Mouse (Mus musculus): ENCODE results near the gene Adck1. TPM values are rescaled to one million over a fixed set of nuclear protein-coding genes. Genes with fewer than 3 reads are reported as not detected.
"Not testable (repeated sequence)": the region's sequence is repeated elsewhere in the genome, so short reads cannot be mapped to it uniquely, and the experiment has no call there.

Adck1 gene
- polyA plus RNA-seq, 1 experiment = 31.3 TPM

DNA sequence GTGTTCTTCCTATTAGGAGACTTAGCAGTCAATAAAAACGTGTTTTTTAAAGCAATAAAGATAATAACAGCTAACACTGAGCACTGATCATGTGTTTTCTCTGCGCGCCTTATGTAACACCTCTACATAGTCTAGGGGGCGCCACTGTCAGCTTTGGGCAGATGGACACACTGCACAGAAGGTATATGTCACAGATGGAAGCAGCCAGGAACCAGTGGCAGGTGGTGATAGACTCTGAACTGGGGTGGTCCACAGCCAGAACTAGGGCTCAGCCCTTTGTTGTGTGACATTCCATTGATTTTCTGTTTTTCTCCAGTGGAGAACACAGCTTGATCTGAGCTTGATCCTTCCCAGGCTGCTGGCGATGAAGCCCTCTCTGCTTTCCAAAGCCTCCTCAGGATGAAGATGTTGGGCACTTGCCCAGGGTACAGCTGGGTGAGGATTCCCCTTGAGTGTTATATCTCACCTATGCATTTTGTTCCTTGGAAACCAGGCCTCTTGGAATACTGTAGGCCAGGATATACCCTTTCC is 107.6 kb downstream of the Adck1 start:
- Histone ChIP-seq H3K36me3 (ENCODE audit: control insufficient read depth, insufficient read depth) (no peaks in the 10 kb centered on the region), H3K4me2 (ENCODE audit: low read depth) (no peak overlapping the region), H3ac (ENCODE audit: control insufficient read depth, insufficient read length) (no peak overlapping the region), H3K4me3 (no peak overlapping the region), H3K79me2 (ENCODE audit: control insufficient read depth, insufficient read depth) (no peaks in the 10 kb centered on the region), H3K27me3 (ENCODE audit: control insufficient read depth, insufficient read depth, insufficient read length) (no peaks in the 10 kb centered on the region)
- TF ChIP-seq USF1 (IDR thresholded peaks at IDR 0.05; ENCODE audit: low read depth) (no peak), MYOD1 (IDR thresholded peaks at IDR 0.05; ENCODE audit: control insufficient read depth in 1 of 3, insufficient read length in 2 of 3, low read depth in 2 of 3) (no peak), REST (IDR thresholded peaks at IDR 0.05; ENCODE audit: insufficient read depth, insufficient read length) (no peak), TCF3 (IDR thresholded peaks at IDR 0.05; ENCODE audit: insufficient read length, low read depth) (no peak), MAX (IDR thresholded peaks at IDR 0.05; ENCODE audit: low read depth) (no peak), MYOG (IDR thresholded peaks at IDR 0.05; ENCODE audit: control insufficient read depth in 1 of 3, insufficient read depth in 1 of 3, insufficient read length in 2 of 3, low read depth in 2 of 3) (no peak), SRF (IDR thresholded peaks at IDR 0.05; ENCODE audit: control insufficient read depth, insufficient read length, low read depth) (no peak), CEBPB (IDR thresholded peaks at IDR 0.05; ENCODE audit: insufficient read depth, poor library complexity, severe bottlenecking) (no peak)

DNA sequence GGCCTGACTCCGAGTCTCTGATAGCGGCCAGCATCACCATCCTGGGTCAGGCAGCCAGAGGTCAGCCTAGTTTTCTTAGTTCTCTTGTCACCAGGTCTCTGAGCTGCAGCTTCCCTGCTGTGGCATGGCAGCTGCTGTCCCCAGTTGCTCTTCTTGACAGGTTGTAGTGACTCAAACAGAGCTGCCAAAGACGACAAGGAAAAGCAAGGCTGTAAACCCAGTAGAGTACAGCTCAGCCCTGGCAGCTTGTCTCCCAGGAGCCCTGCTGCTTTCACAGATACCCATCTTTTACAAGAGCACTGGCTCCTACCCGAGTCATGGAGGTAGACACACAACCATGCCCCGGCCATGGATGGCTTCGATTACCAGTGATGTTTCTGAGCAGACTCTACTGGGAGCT is 108.3 kb downstream of the Adck1 start:
- H3K79me2 ChIP-seq (ENCODE audit: control insufficient read depth, insufficient read depth) = no peaks in the 10 kb centered on the region
- no peaks in the 10 kb centered on the region for H3K36me3 ChIP-seq (ENCODE audit: control insufficient read depth, insufficient read depth)
- no peak overlapping the region for H3K4me2 ChIP-seq (ENCODE audit: low read depth)
- no peak overlapping the region for H3K4me3 ChIP-seq
- TF ChIP-seq TCF12 (IDR thresholded peaks at IDR 0.05; ENCODE audit: insufficient read depth, poor library complexity, severe bottlenecking) (no peak), MYOD1 (IDR thresholded peaks at IDR 0.05; ENCODE audit: control insufficient read depth in 1 of 3, insufficient read length in 2 of 3, low read depth in 2 of 3) (peak in 1 of 3 experiments; percentile 34), POLR2AphosphoS2 (IDR thresholded peaks at IDR 0.05; ENCODE audit: insufficient read length, low read depth) (no peak)
- H3K27me3 ChIP-seq (ENCODE audit: control insufficient read depth, insufficient read depth, insufficient read length) = no peaks in the 10 kb centered on the region
- no peak overlapping the region for H3ac ChIP-seq (ENCODE audit: control insufficient read depth, insufficient read length)

DNA sequence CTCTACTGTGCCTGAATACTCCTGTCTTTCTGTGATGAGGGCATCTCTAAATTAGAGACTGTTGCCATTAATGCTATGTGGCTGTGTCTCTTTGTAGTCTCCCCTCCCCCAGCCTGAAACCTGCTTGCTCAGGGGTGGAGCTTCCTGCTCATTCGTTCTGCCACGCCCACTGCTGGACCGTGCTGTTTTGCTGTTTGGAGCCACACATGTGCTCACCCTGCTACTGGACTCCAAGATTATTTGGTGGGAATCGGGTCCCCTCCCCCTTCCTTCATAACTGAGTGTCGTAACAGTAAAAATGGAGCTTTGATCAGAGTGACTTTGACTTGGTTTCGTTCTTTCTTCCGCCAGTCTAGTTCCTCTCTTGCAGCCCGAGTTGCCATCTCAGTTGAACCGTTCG is 111.5 kb downstream of the Adck1 start:
- H3K79me2 ChIP-seq (ENCODE audit: control insufficient read depth, insufficient read depth); H3ac ChIP-seq (ENCODE audit: control insufficient read depth, insufficient read length); H3K4me3 ChIP-seq; H3K36me3 ChIP-seq (ENCODE audit: control insufficient read depth, insufficient read depth); H3K27me3 ChIP-seq (ENCODE audit: control insufficient read depth, insufficient read depth, insufficient read length); H3K4me2 ChIP-seq (ENCODE audit: low read depth): not testable (repeated sequence)

DNA sequence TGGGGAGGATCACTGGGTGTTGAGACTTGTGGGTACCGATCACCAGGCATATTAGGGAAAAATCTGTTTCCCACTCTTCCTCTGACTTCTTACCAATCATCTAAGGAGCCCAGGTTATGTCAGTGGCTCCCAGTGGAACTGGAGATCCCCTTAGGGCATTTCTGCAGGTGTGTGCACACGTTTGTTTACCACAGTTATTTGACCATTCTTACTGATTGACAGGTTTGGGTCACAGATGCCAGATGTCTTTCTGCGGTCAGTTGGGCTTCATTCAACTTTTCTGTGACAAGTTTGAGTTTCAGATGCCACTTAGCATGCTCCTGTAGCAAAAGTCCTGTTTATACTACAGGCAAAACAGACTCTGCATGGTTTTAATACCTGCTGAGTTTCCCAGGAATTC is 112.5 kb downstream of the Adck1 start:
- Histone ChIP-seq H3ac (ENCODE audit: control insufficient read depth, insufficient read length) (no peak overlapping the region), H3K4me2 (ENCODE audit: low read depth) (no peak overlapping the region), H3K4me3 (no peak overlapping the region), H3K79me2 (ENCODE audit: control insufficient read depth, insufficient read depth) (no peaks in the 10 kb centered on the region), H3K36me3 (ENCODE audit: control insufficient read depth, insufficient read depth) (no peaks in the 10 kb centered on the region), H3K27me3 (ENCODE audit: control insufficient read depth, insufficient read depth, insufficient read length) (no peaks in the 10 kb centered on the region)
- no peak for TF ChIP-seq MYOG (IDR thresholded peaks at IDR 0.05; ENCODE audit: control insufficient read depth in 1 of 3, insufficient read depth in 1 of 3, insufficient read length in 2 of 3, low read depth in 2 of 3)
- TF ChIP-seq REST (IDR thresholded peaks at IDR 0.05; ENCODE audit: insufficient read depth, insufficient read length) = no peak

DNA sequence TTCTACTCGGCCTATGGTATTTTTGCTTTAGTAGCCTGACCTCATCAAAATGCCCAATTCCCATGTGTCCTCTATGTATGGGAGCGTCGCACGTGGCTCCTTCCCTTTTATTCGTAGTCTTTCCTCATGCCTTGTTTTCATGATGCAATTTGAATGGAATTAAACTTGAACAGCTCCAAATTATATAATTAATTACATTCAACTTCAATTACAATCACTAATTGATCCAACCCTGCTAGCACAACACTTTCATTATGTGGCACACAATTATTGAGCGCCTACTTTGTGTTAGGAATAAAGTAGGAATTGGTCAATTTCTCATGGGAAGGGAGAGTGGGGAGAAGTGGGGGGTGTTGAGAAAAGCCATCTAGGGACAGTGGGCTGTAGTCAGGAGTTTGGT is 113.4 kb downstream of the Adck1 start:
- no peak overlapping the region for H3K4me2 ChIP-seq (ENCODE audit: low read depth)
- H3K36me3 ChIP-seq (ENCODE audit: control insufficient read depth, insufficient read depth) = no peaks in the 10 kb centered on the region
- no peak overlapping the region for H3ac ChIP-seq (ENCODE audit: control insufficient read depth, insufficient read length)
- no peak overlapping the region for H3K4me3 ChIP-seq
- H3K27me3 ChIP-seq (ENCODE audit: control insufficient read depth, insufficient read depth, insufficient read length) = no peaks in the 10 kb centered on the region
- H3K79me2 ChIP-seq (ENCODE audit: control insufficient read depth, insufficient read depth) = no peaks in the 10 kb centered on the region
- TF ChIP-seq POLR2AphosphoS2 (IDR thresholded peaks at IDR 0.05; ENCODE audit: insufficient read length, low read depth) = no peak
- TF ChIP-seq MYOD1 (IDR thresholded peaks at IDR 0.05; ENCODE audit: control insufficient read depth in 1 of 3, insufficient read length in 2 of 3, low read depth in 2 of 3) = no peak
- no peak for TF ChIP-seq USF1 (IDR thresholded peaks at IDR 0.05; ENCODE audit: low read depth)
- TF ChIP-seq MAX (IDR thresholded peaks at IDR 0.05; ENCODE audit: low read depth) = no peak
- TF ChIP-seq TCF12 (IDR thresholded peaks at IDR 0.05; ENCODE audit: insufficient read depth, poor library complexity, severe bottlenecking) = no peak
- TF ChIP-seq TCF3 (IDR thresholded peaks at IDR 0.05; ENCODE audit: insufficient read length, low read depth) = no peak
- no peak for TF ChIP-seq MYOG (IDR thresholded peaks at IDR 0.05; ENCODE audit: control insufficient read depth in 1 of 3, insufficient read depth in 1 of 3, insufficient read length in 2 of 3, low read depth in 2 of 3)
- TF ChIP-seq REST (IDR thresholded peaks at IDR 0.05; ENCODE audit: insufficient read depth, insufficient read length) = no peak
- no peak for TF ChIP-seq E2F4 (IDR thresholded peaks at IDR 0.05; ENCODE audit: insufficient read depth)
- TF ChIP-seq POLR2A (IDR thresholded peaks at IDR 0.05; ENCODE audit: insufficient read length, low read depth) = no peak
- no peak for TF ChIP-seq SRF (IDR thresholded peaks at IDR 0.05; ENCODE audit: control insufficient read depth, insufficient read length, low read depth)
- no peak for TF ChIP-seq CEBPB (IDR thresholded peaks at IDR 0.05; ENCODE audit: insufficient read depth, poor library complexity, severe bottlenecking)

DNA sequence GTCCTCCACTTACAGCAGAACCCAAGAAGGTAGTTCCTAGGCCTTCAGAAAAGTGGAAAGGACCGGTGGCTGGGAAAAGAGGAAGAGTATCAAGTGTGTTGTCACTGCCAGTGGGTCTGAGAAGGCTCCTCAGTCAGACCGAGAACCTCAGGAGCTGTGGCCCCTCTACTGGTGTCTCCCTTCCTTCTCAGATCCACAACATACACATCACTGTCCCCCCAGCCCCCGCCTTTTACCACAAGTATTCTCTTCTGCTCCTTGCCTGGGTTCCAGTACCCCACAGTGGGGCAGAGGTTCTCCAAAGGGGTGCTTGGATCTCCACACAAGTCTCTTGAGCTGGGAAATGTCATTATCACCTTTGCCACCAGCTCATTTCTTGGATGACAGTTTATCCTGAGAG is 115.5 kb downstream of the Adck1 start:
- Histone ChIP-seq H3K4me3 (no peak overlapping the region), H3K36me3 (ENCODE audit: control insufficient read depth, insufficient read depth) (no peaks in the 10 kb centered on the region), H3K27me3 (ENCODE audit: control insufficient read depth, insufficient read depth, insufficient read length) (no peaks in the 10 kb centered on the region), H3ac (ENCODE audit: control insufficient read depth, insufficient read length) (no peak overlapping the region), H3K79me2 (ENCODE audit: control insufficient read depth, insufficient read depth) (no peaks in the 10 kb centered on the region), H3K4me2 (ENCODE audit: low read depth) (no peak overlapping the region)
- TF ChIP-seq SRF (IDR thresholded peaks at IDR 0.05; ENCODE audit: control insufficient read depth, insufficient read length, low read depth) (no peak), REST (IDR thresholded peaks at IDR 0.05; ENCODE audit: insufficient read depth, insufficient read length) (no peak), POLR2AphosphoS2 (IDR thresholded peaks at IDR 0.05; ENCODE audit: insufficient read length, low read depth) (no peak), USF1 (IDR thresholded peaks at IDR 0.05; ENCODE audit: low read depth) (no peak), TCF12 (IDR thresholded peaks at IDR 0.05; ENCODE audit: insufficient read depth, poor library complexity, severe bottlenecking) (no peak), CEBPB (IDR thresholded peaks at IDR 0.05; ENCODE audit: insufficient read depth, poor library complexity, severe bottlenecking) (no peak), MAX (IDR thresholded peaks at IDR 0.05; ENCODE audit: low read depth) (no peak), TCF3 (IDR thresholded peaks at IDR 0.05; ENCODE audit: insufficient read length, low read depth) (no peak), E2F4 (IDR thresholded peaks at IDR 0.05; ENCODE audit: insufficient read depth) (no peak), MYOG (IDR thresholded peaks at IDR 0.05; ENCODE audit: control insufficient read depth in 1 of 3, insufficient read depth in 1 of 3, insufficient read length in 2 of 3, low read depth in 2 of 3) (no peak), MYOD1 (IDR thresholded peaks at IDR 0.05; ENCODE audit: control insufficient read depth in 1 of 3, insufficient read length in 2 of 3, low read depth in 2 of 3) (no peak), POLR2A (IDR thresholded peaks at IDR 0.05; ENCODE audit: insufficient read length, low read depth) (no peak)
